Comparison of ENCODE assay signal across 8 mouse cellular contexts in genomic region chr4:155847591-155848352, GRCm38 (mm10). TPM values are rescaled to one million over a fixed set of nuclear protein-coding genes. Genes with fewer than 3 reads are reported as not detected.
DNase-seq lines count a peak whose midpoint lies in the region; ATAC-seq lines count a peak whose summit lies in the region.

No protein-coding gene starts in this region.

- peak overlapping the region; percentile 98 for H3K4me2 ChIP-seq in forebrain, embryonic 16.5 days (ENCODE audit: low read length)
- peak overlapping the region; percentile 93 for H3K4me2 ChIP-seq in intestine, embryonic 15.5 days (replicated peaks)
- H3K4me2 ChIP-seq in liver, embryonic 16.5 days (ENCODE audit: low read depth, low read length), result peak overlapping the region; percentile 98
- peak overlapping the region; percentile 88 for H3K4me2 ChIP-seq in neural tube, embryonic 12.5 days (replicated peaks)

- H3K36me3 ChIP-seq in forebrain, embryonic 16.5 days (ENCODE audit: control insufficient read depth, insufficient read depth), result no peaks in the 10 kb centered on the region
- H3K36me3 ChIP-seq in intestine, embryonic 15.5 days, result 0 out of 2 replicates have a peak, but pooled peaks cover 1% of the 10 kb centered on the region
- H3K36me3 ChIP-seq in liver, embryonic 16.5 days (ENCODE audit: control insufficient read depth, insufficient read depth), result no peaks in the 10 kb centered on the region
- H3K36me3 ChIP-seq in neural tube, embryonic 12.5 days, result no peaks in the 10 kb centered on the region

- no peaks in the 10 kb centered on the region for H3K27me3 ChIP-seq in forebrain, embryonic 16.5 days (replicated peaks; ENCODE audit: control insufficient read depth, insufficient read depth, low read length)
- H3K27me3 ChIP-seq in intestine, embryonic 15.5 days (replicated peaks), result no peaks in the 10 kb centered on the region
- H3K27me3 ChIP-seq in liver, embryonic 16.5 days (ENCODE audit: control insufficient read depth, insufficient read depth, low read depth, low read length), result peaks cover 3% of the 10 kb centered on the region
- H3K27me3 ChIP-seq in neural tube, embryonic 12.5 days (replicated peaks), result no peaks in the 10 kb centered on the region

- peak overlapping the region; percentile 50 for H3K27ac ChIP-seq in brown adipose tissue, adult 24 weeks (replicated peaks; ENCODE audit: low read depth, low read length)
- H3K27ac ChIP-seq in forebrain, embryonic 16.5 days (ENCODE audit: low read length), result peak overlapping the region; percentile 69
- H3K27ac ChIP-seq in intestine, embryonic 15.5 days, result peak overlapping the region; percentile 56
- H3K27ac ChIP-seq in liver, embryonic 16.5 days (ENCODE audit: low read length), result peak overlapping the region; percentile 79
- 0 out of 2 replicates have a peak overlapping the region, but pooled peaks have one; percentile 20 for H3K27ac ChIP-seq in neural tube, embryonic 12.5 days

- DNase-seq in frontal cortex, postnatal 14 days (ENCODE audit: low spot score in 2 of 2), result no peak
- DNase-seq in ovary, adult 18-20 months (ENCODE audit: low spot score), result no peak

- 1% methylated on average over 61 of the region's 69 CpGs for WGBS in forebrain, embryonic 16.5 days
- WGBS in intestine, embryonic 15.5 days, result under 1% methylated on average over 65 of the region's 69 CpGs
- WGBS in liver, embryonic 16.5 days (ENCODE audit: insufficient replicate concordance), result 1% methylated on average over 68 of the region's 69 CpGs
- whole genome bisulfite sequencing in neural tube, embryonic 12.5 days, result 2% methylated on average over 69 of the region's 69 CpGs

- ATAC-seq in frontal cortex, adult (ENCODE audit: low TSS enrichment), result peak; percentile 28; the same call in 1 of the 2 replicates
- peak; percentile 36 for ATAC-seq in forebrain, embryonic 16.5 days
- peak; percentile 75 for ATAC-seq in intestine, embryonic 15.5 days
- ATAC-seq in liver, embryonic 16.5 days (ENCODE audit: low read depth), result peak; percentile 63
- peak; percentile 56 for ATAC-seq in neural tube, embryonic 12.5 days (ENCODE audit: low FRiP score, low read depth)

- H3K9ac ChIP-seq in forebrain, embryonic 16.5 days (replicated peaks; ENCODE audit: low read depth, low read length), result peak overlapping the region; percentile 94
- peak overlapping the region; percentile 89 for H3K9ac ChIP-seq in intestine, embryonic 15.5 days
- H3K9ac ChIP-seq in liver, embryonic 16.5 days (ENCODE audit: low read depth, low read length), result peak overlapping the region; percentile 95
- H3K9ac ChIP-seq in neural tube, embryonic 12.5 days, result peak overlapping the region; percentile 80

- H3K9me3 ChIP-seq in forebrain, embryonic 16.5 days (ENCODE audit: control insufficient read depth, low read length), result no peaks in the 10 kb centered on the region
- H3K9me3 ChIP-seq in intestine, embryonic 15.5 days, result no peaks in the 10 kb centered on the region
- H3K9me3 ChIP-seq in liver, embryonic 16.5 days (replicated peaks; ENCODE audit: control insufficient read depth, low read length), result no peaks in the 10 kb centered on the region
- no peaks in the 10 kb centered on the region for H3K9me3 ChIP-seq in neural tube, embryonic 12.5 days

- peaks cover 43% of the 10 kb centered on the region for H3K4me1 ChIP-seq in brown adipose tissue, adult 24 weeks (ENCODE audit: control insufficient read depth, insufficient read depth, insufficient read length, low read length)
- peaks cover 41% of the 10 kb centered on the region for H3K4me1 ChIP-seq in forebrain, embryonic 16.5 days (replicated peaks; ENCODE audit: control insufficient read depth, insufficient read depth, low read length)
- H3K4me1 ChIP-seq in intestine, embryonic 15.5 days (replicated peaks), result peaks cover 26% of the 10 kb centered on the region
- H3K4me1 ChIP-seq in liver, embryonic 16.5 days (ENCODE audit: control insufficient read depth, low read depth, low read length), result peaks cover 33% of the 10 kb centered on the region
- H3K4me1 ChIP-seq in neural tube, embryonic 12.5 days, result peaks cover 27% of the 10 kb centered on the region

- peak overlapping the region; percentile 98 for H3K4me3 ChIP-seq in brown adipose tissue, adult 24 weeks (ENCODE audit: insufficient read depth, low read depth, low read length)
- peak overlapping the region; percentile 68 for H3K4me3 ChIP-seq in forebrain, embryonic 16.5 days (replicated peaks; ENCODE audit: low read length)
- H3K4me3 ChIP-seq in intestine, embryonic 15.5 days (replicated peaks), result peak overlapping the region; percentile 86
- peak overlapping the region; percentile 87 for H3K4me3 ChIP-seq in liver, embryonic 16.5 days (ENCODE audit: low read depth, low read length)
- H3K4me3 ChIP-seq in neural tube, embryonic 12.5 days, result peak overlapping the region; percentile 84

RNA-seq across cellular contexts. Expression of gene Dvl1, which starts 0.6 kb away (rescaled TPM):
- polyA plus RNA-seq in brown adipose tissue, adult 24 weeks (2012; ENCODE audit: insufficient read depth, insufficient read length, missing spikeins), result 19.2 and 20.2 TPM in 2 replicates
- 7.0 and 10.0 TPM in 2 replicates for polyA plus RNA-seq in forebrain, embryonic 16.5 days (2015; fragmentation: Nextera tagmentation; extraction: Ambion mirVana)
- polyA plus RNA-seq in intestine, embryonic 15.5 days (2015; fragmentation: Nextera tagmentation; extraction: Ambion mirVana), result 9.9 and 11.9 TPM in 2 replicates
- 1.9 TPM in 2 replicates for polyA plus RNA-seq in liver, embryonic 16.5 days (2015; fragmentation: Nextera tagmentation; extraction: Ambion mirVana)
- polyA plus RNA-seq in neural tube, embryonic 12.5 days (2016; fragmentation: Nextera tagmentation; extraction: Ambion mirVana), result 26.2 and 32.1 TPM in 2 replicates

RNA-seq across cellular contexts. Expression of gene Mxra8, which starts 8.3 kb away (rescaled TPM):
- 17.3 and 22.3 TPM in 2 replicates for polyA plus RNA-seq in brown adipose tissue, adult 24 weeks (2012; ENCODE audit: insufficient read depth, insufficient read length, missing spikeins)
- polyA plus RNA-seq in forebrain, embryonic 16.5 days (2015; fragmentation: Nextera tagmentation; extraction: Ambion mirVana), result 16.9 and 19.8 TPM in 2 replicates
- polyA plus RNA-seq in intestine, embryonic 15.5 days (2015; fragmentation: Nextera tagmentation; extraction: Ambion mirVana), result 76.9 and 81.3 TPM in 2 replicates
- polyA plus RNA-seq in liver, embryonic 16.5 days (2015; fragmentation: Nextera tagmentation; extraction: Ambion mirVana), result 8.2 and 10.2 TPM in 2 replicates
- 26.7 and 27.1 TPM in 2 replicates for polyA plus RNA-seq in neural tube, embryonic 12.5 days (2016; fragmentation: Nextera tagmentation; extraction: Ambion mirVana)

RNA-seq across cellular contexts. Expression of gene Tas1r3, which starts 15.4 kb away (rescaled TPM):
- not detected in 2 replicates for polyA plus RNA-seq in brown adipose tissue, adult 24 weeks (2012; ENCODE audit: insufficient read depth, insufficient read length, missing spikeins)
- 0.72 and 0.84 TPM in 2 replicates for polyA plus RNA-seq in forebrain, embryonic 16.5 days (2015; fragmentation: Nextera tagmentation; extraction: Ambion mirVana)
- 0.25 and 0.51 TPM in 2 replicates for polyA plus RNA-seq in intestine, embryonic 15.5 days (2015; fragmentation: Nextera tagmentation; extraction: Ambion mirVana)
- 0.11 and 0.14 TPM in 2 replicates for polyA plus RNA-seq in liver, embryonic 16.5 days (2015; fragmentation: Nextera tagmentation; extraction: Ambion mirVana)
- 0.28 and 0.56 TPM in 2 replicates for polyA plus RNA-seq in neural tube, embryonic 12.5 days (2016; fragmentation: Nextera tagmentation; extraction: Ambion mirVana)

RNA-seq across cellular contexts. Expression of gene Aurkaip1, which starts 16.7 kb away (rescaled TPM):
- polyA plus RNA-seq in brown adipose tissue, adult 24 weeks (2012; ENCODE audit: insufficient read depth, insufficient read length, missing spikeins), result 259 and 309 TPM in 2 replicates
- polyA plus RNA-seq in forebrain, embryonic 16.5 days (2015; fragmentation: Nextera tagmentation; extraction: Ambion mirVana), result 111 and 121 TPM in 2 replicates
- polyA plus RNA-seq in intestine, embryonic 15.5 days (2015; fragmentation: Nextera tagmentation; extraction: Ambion mirVana), result 169 and 171 TPM in 2 replicates
- 91.8 and 99.9 TPM in 2 replicates for polyA plus RNA-seq in liver, embryonic 16.5 days (2015; fragmentation: Nextera tagmentation; extraction: Ambion mirVana)
- 142 and 144 TPM in 2 replicates for polyA plus RNA-seq in neural tube, embryonic 12.5 days (2016; fragmentation: Nextera tagmentation; extraction: Ambion mirVana)

RNA-seq across cellular contexts. Expression of gene Cptp, which starts 21.5 kb away (rescaled TPM):
- 6.0 and 11.5 TPM in 2 replicates for polyA plus RNA-seq in brown adipose tissue, adult 24 weeks (2012; ENCODE audit: insufficient read depth, insufficient read length, missing spikeins)
- polyA plus RNA-seq in forebrain, embryonic 16.5 days (2015; fragmentation: Nextera tagmentation; extraction: Ambion mirVana), result 22.5 and 23.8 TPM in 2 replicates
- 20.3 and 20.6 TPM in 2 replicates for polyA plus RNA-seq in intestine, embryonic 15.5 days (2015; fragmentation: Nextera tagmentation; extraction: Ambion mirVana)
- polyA plus RNA-seq in liver, embryonic 16.5 days (2015; fragmentation: Nextera tagmentation; extraction: Ambion mirVana), result 7.1 and 8.4 TPM in 2 replicates
- 19.5 and 22.1 TPM in 2 replicates for polyA plus RNA-seq in neural tube, embryonic 12.5 days (2016; fragmentation: Nextera tagmentation; extraction: Ambion mirVana)

Comparison
In these comparisons a context has a peak if more than half of its experiments do, and no peak if none do; other contexts are left out.
1. H3K27ac ChIP-seq: peak in every context shown above with its lines; median percentile 79 in liver, embryonic 16.5 days; 69 in forebrain, embryonic 16.5 days; 56 in intestine, embryonic 15.5 days; 50 in brown adipose tissue, adult 24 weeks; 20 in neural tube, embryonic 12.5 days.